Mouse (Mus musculus) myocyte (in vitro differentiated cells): ENCODE data around the gene Gm45261. TPM values are rescaled to one million over a fixed set of nuclear protein-coding genes. Genes with fewer than 3 reads are reported as not detected.

ENCODE experiments used
- H3K27me3 ChIP-seq: one replicate; pipeline ENCODE4 v1.6.1; 2011; ENCODE audit not compliant: control insufficient read depth, insufficient read depth, insufficient read length
- H3K36me3 ChIP-seq: one replicate; pipeline ENCODE4 v1.6.1; 2011; ENCODE audit not compliant: control insufficient read depth, insufficient read depth
- H3K4me2 ChIP-seq: one replicate; pipeline ENCODE4 v1.6.1; 2011; ENCODE audit warnings: low read depth, control low read depth
- H3K4me3 ChIP-seq: one replicate; pipeline ENCODE4 v1.5.1; 2011; ENCODE audit warnings: mild to moderate bottlenecking, control low read depth, moderate library complexity
- H3K79me2 ChIP-seq: one replicate; pipeline ENCODE4 v1.6.1; 2011; ENCODE audit not compliant: control insufficient read depth, insufficient read depth
- H3ac ChIP-seq: one replicate; pipeline ENCODE4 v1.6.1; 2011; ENCODE audit not compliant: control insufficient read depth, insufficient read length
- CEBPB ChIP-seq: IDR thresholded peaks from 2 replicates; pipeline ENCODE4 v1.6.1; 2011; ENCODE audit warnings: mild to moderate bottlenecking, moderate library complexity; ENCODE audit not compliant: poor library complexity, insufficient read depth, severe bottlenecking
- E2F4 ChIP-seq: IDR thresholded peaks from one replicate; pipeline ENCODE4 v1.6.1; 2011; ENCODE audit warnings: mild to moderate bottlenecking, control low read depth, moderate library complexity; ENCODE audit not compliant: insufficient read depth
- MAX ChIP-seq: IDR thresholded peaks from one replicate; pipeline ENCODE4 v1.6.1; 2011; ENCODE audit warnings: low read depth, mild to moderate bottlenecking, control low read depth
- MYOD1 ChIP-seq, 3 experiments: IDR thresholded peaks; one replicate each; pipeline ENCODE4 v1.6.1; 2011; ENCODE audit warnings: control low read depth in 2 of 3, low read depth in 2 of 3, mild to moderate bottlenecking in 2 of 3, moderate library complexity in 1 of 3; ENCODE audit not compliant: insufficient read length in 2 of 3, control insufficient read depth in 1 of 3
- MYOG ChIP-seq, 3 experiments: IDR thresholded peaks; one replicate each; pipeline ENCODE4 v1.6.1; 2011; ENCODE audit warnings: control low read depth in 2 of 3, low read depth in 2 of 3, mild to moderate bottlenecking in 2 of 3; ENCODE audit not compliant: insufficient read length in 2 of 3, control insufficient read depth in 1 of 3, insufficient read depth in 1 of 3
- POLR2A ChIP-seq: IDR thresholded peaks from one replicate; pipeline ENCODE4 v1.6.1; 2011; ENCODE audit warnings: low read depth, mild to moderate bottlenecking, control low read depth, moderate library complexity; ENCODE audit not compliant: insufficient read length
- POLR2AphosphoS2 ChIP-seq: IDR thresholded peaks from one replicate; pipeline ENCODE4 v1.6.1; 2011; ENCODE audit warnings: low read depth, control low read depth; ENCODE audit not compliant: insufficient read length
- REST ChIP-seq: IDR thresholded peaks from one replicate; pipeline ENCODE4 v1.6.1; 2011; ENCODE audit warnings: mild to moderate bottlenecking, control low read depth, moderate library complexity; ENCODE audit not compliant: insufficient read depth, insufficient read length
- SRF ChIP-seq: IDR thresholded peaks from one replicate; pipeline ENCODE4 v1.6.1; 2011; ENCODE audit warnings: low read depth; ENCODE audit not compliant: control insufficient read depth, insufficient read length
- TCF12 ChIP-seq: IDR thresholded peaks from one replicate; pipeline ENCODE4 v1.6.1; 2011; ENCODE audit warnings: mild to moderate bottlenecking, control low read depth; ENCODE audit not compliant: poor library complexity, insufficient read depth, severe bottlenecking
- TCF3 ChIP-seq: IDR thresholded peaks from one replicate; pipeline ENCODE4 v1.6.1; 2011; ENCODE audit warnings: low read depth, control low read depth; ENCODE audit not compliant: insufficient read length
- USF1 ChIP-seq: IDR thresholded peaks from one replicate; pipeline ENCODE4 v1.6.1; 2011; ENCODE audit warnings: low read depth, mild to moderate bottlenecking, control low read depth, moderate library complexity
- polyA plus RNA-seq: library from polyadenylated mRNA; unstranded; fragments of >200 nt; fragmentation: generic; extraction: Trizol; gene quantifications from one replicate; pipeline ENCODE4 v1.2.1, GENCODE M21; 2012; ENCODE audit warnings: missing spikeins

Gene Gm45261
- polyA plus RNA-seq, 1 experiment = not detected

DNA sequence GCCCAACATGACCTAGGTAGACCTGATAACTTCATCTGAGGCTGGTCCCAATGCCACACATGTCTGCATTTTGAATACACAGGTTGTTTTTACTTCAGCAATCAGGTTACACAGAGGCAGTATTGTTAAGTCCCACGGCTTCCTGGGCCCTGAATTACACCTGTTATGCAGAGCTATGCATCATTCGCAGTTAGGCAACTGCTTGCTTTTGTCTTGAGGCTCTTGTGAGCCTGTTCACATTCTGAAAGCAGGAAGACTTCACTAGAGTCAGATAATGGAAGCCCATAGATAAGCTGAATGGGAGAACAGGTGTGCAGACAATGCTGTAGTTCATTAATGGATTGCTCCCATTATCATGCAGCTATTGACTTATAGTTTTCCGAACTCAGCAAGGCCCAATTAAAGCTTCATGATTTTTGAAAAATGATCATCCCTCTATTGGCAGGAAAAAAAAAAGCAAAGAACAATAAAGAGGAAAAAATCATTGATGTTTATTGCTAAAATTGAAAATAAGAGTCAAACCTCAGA lies 57.8 kb downstream of the Gm45261 start:
- no peak overlapping the region for H3K4me2 ChIP-seq
- no peaks in the 10 kb centered on the region for H3K36me3 ChIP-seq
- H3ac ChIP-seq = no peak overlapping the region
- no peak overlapping the region for H3K4me3 ChIP-seq
- H3K27me3 ChIP-seq = no peaks in the 10 kb centered on the region
- TF ChIP-seq USF1 = no peak
- no peak for TF ChIP-seq POLR2A
- TF ChIP-seq MAX = no peak
- no peak for TF ChIP-seq TCF12
- TF ChIP-seq TCF3 = no peak
- TF ChIP-seq E2F4 = no peak
- TF ChIP-seq MYOG (IDR thresholded peaks at IDR 0.05; ENCODE audit: control insufficient read depth in 1 of 3, insufficient read depth in 1 of 3, insufficient read length in 2 of 3, low read depth in 2 of 3) = no peak
- no peak for TF ChIP-seq POLR2AphosphoS2
- no peak for TF ChIP-seq SRF
- no peak for TF ChIP-seq MYOD1 (IDR thresholded peaks at IDR 0.05; ENCODE audit: control insufficient read depth in 1 of 3, insufficient read length in 2 of 3, low read depth in 2 of 3)
- no peak for TF ChIP-seq REST
- no peak for TF ChIP-seq CEBPB
- H3K79me2 ChIP-seq = no peaks in the 10 kb centered on the region

DNA sequence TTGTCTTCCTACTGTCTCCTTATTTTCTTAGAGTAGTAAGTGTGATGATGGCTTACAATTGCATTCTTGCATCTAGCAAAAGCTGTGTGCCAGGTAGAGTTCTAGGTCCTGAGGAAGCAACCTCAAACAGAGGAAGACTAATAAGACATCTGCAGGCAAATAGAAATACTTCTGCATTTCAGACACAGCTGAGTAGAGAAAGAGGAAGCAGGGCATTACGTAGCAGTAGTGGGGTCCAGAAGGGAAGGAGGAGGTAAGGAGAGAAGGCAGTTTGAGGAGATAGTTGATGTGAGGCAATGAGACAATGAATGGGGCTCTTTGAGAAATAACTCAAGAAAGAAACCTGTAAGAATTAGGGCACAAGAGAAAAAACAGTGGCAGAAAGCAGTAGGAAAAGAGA lies 59.3 kb downstream of the Gm45261 start:
- Histone ChIP-seq H3K27me3 (no peaks in the 10 kb centered on the region), H3K4me2 (no peak overlapping the region), H3K79me2 (no peaks in the 10 kb centered on the region), H3K36me3 (no peaks in the 10 kb centered on the region), H3ac (no peak overlapping the region), H3K4me3 (no peak overlapping the region)
- TF ChIP-seq MYOG (IDR thresholded peaks at IDR 0.05; ENCODE audit: control insufficient read depth in 1 of 3, insufficient read depth in 1 of 3, insufficient read length in 2 of 3, low read depth in 2 of 3) (no peak), REST (no peak), MAX (no peak), MYOD1 (IDR thresholded peaks at IDR 0.05; ENCODE audit: control insufficient read depth in 1 of 3, insufficient read length in 2 of 3, low read depth in 2 of 3) (no peak), SRF (no peak), E2F4 (no peak), USF1 (no peak), POLR2A (no peak), TCF12 (no peak), CEBPB (no peak), TCF3 (no peak), POLR2AphosphoS2 (no peak)

Other genes with a start within 250 kb of the Gm45261 start
- gene Fam124b, start 243.0 kb downstream of the Gm45261 start, polyA plus RNA-seq = 0.06 TPM
- 36.2 TPM for gene Cul3, start 121.0 kb downstream of the Gm45261 start, polyA plus RNA-seq